Mouse (Mus musculus): ENCODE measurements around the gene Olfr1178. TPM values are rescaled to one million over a fixed set of nuclear protein-coding genes. Genes with fewer than 3 reads are reported as not detected.

Olfr1178 gene
- not detected for polyA plus RNA-seq (2014; fragmentation: Illumina TruSeq; extraction: RNeasy Lipid Tissue Mini Kit (QIAGEN cat#74804); ENCODE audit: insufficient read depth, low read depth, low replicate concordance)

GRCm38 (mm10) chr2:88386762-88387161 is at the start of gene Olfr1178:
Gene Olfr1178, plus strand, starts transcription at chr2:88387062.

GRCm38 (mm10) chr2:88346392-88346791 is 40.5 kb upstream of the Olfr1178 start, which contains the start of gene Olfr1177-ps:
Gene Olfr1177-ps, minus strand, starts transcription at chr2:88346492.

DNA sequence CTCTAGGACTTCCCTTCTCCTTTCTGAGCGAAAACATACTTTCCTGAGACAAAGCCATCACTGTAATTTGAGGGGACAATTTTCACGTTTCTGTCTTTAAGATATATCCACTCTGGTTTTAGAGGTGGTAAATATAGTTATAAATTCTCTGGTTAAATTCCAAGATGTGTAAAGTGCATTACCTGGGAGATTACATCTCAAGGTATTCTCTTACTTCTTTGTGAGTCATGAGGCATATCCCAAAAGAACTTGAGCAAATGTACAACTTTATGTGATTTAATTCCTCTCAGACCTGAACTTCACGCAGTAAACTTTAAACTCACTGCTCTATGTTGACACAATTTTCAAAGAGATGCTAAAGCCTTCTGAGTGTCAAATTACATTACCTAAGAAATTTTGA is 19.5 kb downstream of the Olfr1178 start, which contains the start of gene Olfr1179:
Olfr1179 (minus strand) TSS at position 101 of the 400 bp plus-strand sequence.

GRCm38 (mm10) chr2:88419051-88419450 is 32.2 kb downstream of the Olfr1178 start, which contains the start of gene Olfr1180:
Gene Olfr1180, minus strand, starts transcription at chr2:88419151.

DNA sequence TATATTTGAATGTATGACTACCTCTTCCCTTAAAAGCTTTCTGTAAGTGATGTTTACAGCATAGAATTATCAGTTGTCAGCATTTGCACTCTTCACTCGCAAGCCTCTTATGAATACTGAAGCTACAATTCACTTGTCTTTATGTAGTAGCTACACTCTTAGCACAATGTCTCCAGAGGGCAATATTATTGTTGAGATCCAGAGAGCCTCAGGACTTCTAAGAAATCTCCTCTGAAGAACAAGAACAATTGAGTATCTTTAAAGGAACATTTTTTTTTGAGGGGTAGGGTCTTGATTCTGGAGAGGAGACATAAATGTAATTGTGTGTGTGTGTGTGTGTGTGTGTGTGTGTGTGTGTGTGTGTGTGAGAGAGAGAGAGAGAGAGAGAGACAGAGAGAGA is 39.2 kb downstream of the Olfr1178 start, which contains the start of gene Olfr1181:
Olfr1181 (minus strand) TSS at position 101 of the 400 bp plus-strand sequence.

DNA sequence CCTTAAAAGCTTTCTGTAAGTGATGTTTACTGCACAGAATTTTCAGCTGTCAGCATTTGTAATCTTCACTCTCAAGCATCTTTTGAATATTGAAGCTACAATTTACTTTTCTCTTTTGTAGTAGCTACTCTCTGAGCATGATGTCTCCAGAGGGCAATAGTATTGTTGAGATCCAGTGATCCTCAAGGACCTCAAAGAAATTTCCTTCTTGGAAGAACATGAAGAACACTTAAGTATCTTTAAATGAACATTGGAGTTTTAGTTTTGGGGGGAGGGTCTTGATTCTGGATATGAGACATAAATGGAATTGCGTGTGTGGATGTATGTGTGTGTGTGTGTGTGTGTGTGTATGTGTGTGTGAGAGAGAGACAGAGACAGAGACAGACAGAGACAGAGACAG is 62.2 kb downstream of the Olfr1178 start, which contains the start of gene Gm13757:
Gm13757 (minus strand) TSS at position 101 of the 400 bp plus-strand sequence.

Other genes with a start within 250 kb of the Olfr1178 start
- not detected for gene Olfr1167, start 231.9 kb upstream of the Olfr1178 start, polyA plus RNA-seq (2014; fragmentation: Illumina TruSeq; extraction: RNeasy Lipid Tissue Mini Kit (QIAGEN cat#74804); ENCODE audit: insufficient read depth, low read depth, low replicate concordance)
- gene Olfr1168, start 205.2 kb upstream of the Olfr1178 start, polyA plus RNA-seq (2014; fragmentation: Illumina TruSeq; extraction: RNeasy Lipid Tissue Mini Kit (QIAGEN cat#74804); ENCODE audit: insufficient read depth, low read depth, low replicate concordance) = not detected
- not detected for gene Olfr1170, start 158.7 kb upstream of the Olfr1178 start, polyA plus RNA-seq (2014; fragmentation: Illumina TruSeq; extraction: RNeasy Lipid Tissue Mini Kit (QIAGEN cat#74804); ENCODE audit: insufficient read depth, low read depth, low replicate concordance)
- not detected for gene Olfr1173, start 107.2 kb upstream of the Olfr1178 start, polyA plus RNA-seq (2014; fragmentation: Illumina TruSeq; extraction: RNeasy Lipid Tissue Mini Kit (QIAGEN cat#74804); ENCODE audit: insufficient read depth, low read depth, low replicate concordance)
- not detected for gene Olfr1174-ps, start 71.9 kb upstream of the Olfr1178 start, polyA plus RNA-seq (2014; fragmentation: Illumina TruSeq; extraction: RNeasy Lipid Tissue Mini Kit (QIAGEN cat#74804); ENCODE audit: insufficient read depth, low read depth, low replicate concordance)
- not detected for gene Olfr1175-ps, start 59.8 kb upstream of the Olfr1178 start, polyA plus RNA-seq (2014; fragmentation: Illumina TruSeq; extraction: RNeasy Lipid Tissue Mini Kit (QIAGEN cat#74804); ENCODE audit: insufficient read depth, low read depth, low replicate concordance)
- gene Olfr1176, start 50.3 kb upstream of the Olfr1178 start, polyA plus RNA-seq (2014; fragmentation: Illumina TruSeq; extraction: RNeasy Lipid Tissue Mini Kit (QIAGEN cat#74804); ENCODE audit: insufficient read depth, low read depth, low replicate concordance) = not detected
- gene Olfr1177-ps, start 40.6 kb upstream of the Olfr1178 start, polyA plus RNA-seq (2014; fragmentation: Illumina TruSeq; extraction: RNeasy Lipid Tissue Mini Kit (QIAGEN cat#74804); ENCODE audit: insufficient read depth, low read depth, low replicate concordance) = not detected
- not detected for gene Olfr1179, start 19.4 kb downstream of the Olfr1178 start, polyA plus RNA-seq (2014; fragmentation: Illumina TruSeq; extraction: RNeasy Lipid Tissue Mini Kit (QIAGEN cat#74804); ENCODE audit: insufficient read depth, low read depth, low replicate concordance)
- gene Olfr1180, start 32.1 kb downstream of the Olfr1178 start, polyA plus RNA-seq (2014; fragmentation: Illumina TruSeq; extraction: RNeasy Lipid Tissue Mini Kit (QIAGEN cat#74804); ENCODE audit: insufficient read depth, low read depth, low replicate concordance) = not detected
- not detected for gene Olfr1181, start 39.1 kb downstream of the Olfr1178 start, polyA plus RNA-seq (2014; fragmentation: Illumina TruSeq; extraction: RNeasy Lipid Tissue Mini Kit (QIAGEN cat#74804); ENCODE audit: insufficient read depth, low read depth, low replicate concordance)
- gene Gm13757, start 62.1 kb downstream of the Olfr1178 start, polyA plus RNA-seq (2014; fragmentation: Illumina TruSeq; extraction: RNeasy Lipid Tissue Mini Kit (QIAGEN cat#74804); ENCODE audit: insufficient read depth, low read depth, low replicate concordance) = not detected
- gene Olfr1183, start 67.8 kb downstream of the Olfr1178 start, polyA plus RNA-seq (2014; fragmentation: Illumina TruSeq; extraction: RNeasy Lipid Tissue Mini Kit (QIAGEN cat#74804); ENCODE audit: insufficient read depth, low read depth, low replicate concordance) = not detected
- gene Olfr1184, start 96.5 kb downstream of the Olfr1178 start, polyA plus RNA-seq (2014; fragmentation: Illumina TruSeq; extraction: RNeasy Lipid Tissue Mini Kit (QIAGEN cat#74804); ENCODE audit: insufficient read depth, low read depth, low replicate concordance) = not detected
- gene Olfr1185-ps1, start 106.3 kb downstream of the Olfr1178 start, polyA plus RNA-seq (2014; fragmentation: Illumina TruSeq; extraction: RNeasy Lipid Tissue Mini Kit (QIAGEN cat#74804); ENCODE audit: insufficient read depth, low read depth, low replicate concordance) = not detected
- not detected for gene Olfr1186, start 131.5 kb downstream of the Olfr1178 start, polyA plus RNA-seq (2014; fragmentation: Illumina TruSeq; extraction: RNeasy Lipid Tissue Mini Kit (QIAGEN cat#74804); ENCODE audit: insufficient read depth, low read depth, low replicate concordance)
- not detected for gene Olfr1188, start 169.9 kb downstream of the Olfr1178 start, polyA plus RNA-seq (2014; fragmentation: Illumina TruSeq; extraction: RNeasy Lipid Tissue Mini Kit (QIAGEN cat#74804); ENCODE audit: insufficient read depth, low read depth, low replicate concordance)
- gene Olfr1189, start 199.4 kb downstream of the Olfr1178 start, polyA plus RNA-seq (2014; fragmentation: Illumina TruSeq; extraction: RNeasy Lipid Tissue Mini Kit (QIAGEN cat#74804); ENCODE audit: insufficient read depth, low read depth, low replicate concordance) = not detected